Mouse (Mus musculus) midbrain, embryonic 14.5 days (tissue): ENCODE measurements around the gene Cyp4f39. TPM values are rescaled to one million over a fixed set of nuclear protein-coding genes. Genes with fewer than 3 reads are reported as not detected.
"Not testable (repeated sequence)": the region's sequence is repeated elsewhere in the genome, so short reads cannot be mapped to it uniquely, and the experiment has no call there.

Experiments
- ATAC-seq: fragments of 200-750 bp; cut with Nextera tagmentation; 2 replicates; pipeline ENCODE4 v1.8.0; 2017; ENCODE audit warnings: moderate number of reproducible peaks, moderate library complexity; ENCODE audit not compliant: low FRiP score, low TSS enrichment
- DNase-seq: peaks from one replicate; pipeline ENCODE4 v3.0.0-alpha.2; 2015
- H3K27ac ChIP-seq: fragments of 300-500 bp; sonication (generic); replicated peaks from 2 replicates; pipeline ENCODE4 v1.5.1; 2014; ENCODE audit warnings: mild to moderate bottlenecking, low read depth, low read length, moderate library complexity
- H3K27me3 ChIP-seq: fragments of 300-500 bp; sonication (generic); 2 replicates; pipeline ENCODE4 v1.6.1; 2014; ENCODE audit warnings: low read length, control low read depth, mixed read lengths; ENCODE audit not compliant: control insufficient read depth, insufficient read depth
- H3K36me3 ChIP-seq: fragments of 300-500 bp; sonication (generic); 2 replicates; pipeline ENCODE4 v1.6.1; 2014; ENCODE audit warnings: low read length, control low read depth; ENCODE audit not compliant: control insufficient read depth, insufficient read depth
- H3K4me1 ChIP-seq: fragments of 300-500 bp; sonication (generic); 2 replicates; pipeline ENCODE4 v1.6.1; 2014; ENCODE audit warnings: mild to moderate bottlenecking, antibody characterized with exemption, low read length, control low read depth; ENCODE audit not compliant: control insufficient read depth, insufficient read depth
- H3K4me2 ChIP-seq: fragments of 300-500 bp; sonication (generic); 2 replicates; pipeline ENCODE4 v1.6.1; 2014; ENCODE audit warnings: mild to moderate bottlenecking, low read length, moderate library complexity
- H3K4me3 ChIP-seq: fragments of 300-500 bp; sonication (generic); replicated peaks from 2 replicates; pipeline ENCODE4 v1.5.1; 2014; ENCODE audit warnings: low read depth, low read length
- H3K9ac ChIP-seq: fragments of 300-500 bp; sonication (generic); replicated peaks from 2 replicates; pipeline ENCODE4 v1.6.1; 2014; ENCODE audit warnings: mild to moderate bottlenecking, low read length, moderate library complexity
- H3K9me3 ChIP-seq: fragments of 300-500 bp; sonication (generic); 2 replicates; pipeline ENCODE4 v1.6.1; 2016; ENCODE audit warnings: low read length, control low read depth, mixed read lengths; ENCODE audit not compliant: control insufficient read depth
- WGBS: fragments of 180-500 bp; shearing (Covaris S2); extraction: QIAGEN DNeasy Blood & Tissue Kit; methylation state at CpG from one replicate; pipeline ENCODE4 v1.1.7; 2014; 5-methylcytosine and 5-hydroxymethylcytosine counted together
- polyA plus RNA-seq: library from polyadenylated mRNA; unstranded; fragments of >200 nt; fragmentation: Nextera tagmentation; extraction: Ambion mirVana; gene quantifications from 2 replicates; pipeline ENCODE4 v1.2.1, GENCODE M21; 2014

Cyp4f39 gene
- polyA plus RNA-seq, 1 experiment from 2014 or later, result 0.67 TPM

DNA sequence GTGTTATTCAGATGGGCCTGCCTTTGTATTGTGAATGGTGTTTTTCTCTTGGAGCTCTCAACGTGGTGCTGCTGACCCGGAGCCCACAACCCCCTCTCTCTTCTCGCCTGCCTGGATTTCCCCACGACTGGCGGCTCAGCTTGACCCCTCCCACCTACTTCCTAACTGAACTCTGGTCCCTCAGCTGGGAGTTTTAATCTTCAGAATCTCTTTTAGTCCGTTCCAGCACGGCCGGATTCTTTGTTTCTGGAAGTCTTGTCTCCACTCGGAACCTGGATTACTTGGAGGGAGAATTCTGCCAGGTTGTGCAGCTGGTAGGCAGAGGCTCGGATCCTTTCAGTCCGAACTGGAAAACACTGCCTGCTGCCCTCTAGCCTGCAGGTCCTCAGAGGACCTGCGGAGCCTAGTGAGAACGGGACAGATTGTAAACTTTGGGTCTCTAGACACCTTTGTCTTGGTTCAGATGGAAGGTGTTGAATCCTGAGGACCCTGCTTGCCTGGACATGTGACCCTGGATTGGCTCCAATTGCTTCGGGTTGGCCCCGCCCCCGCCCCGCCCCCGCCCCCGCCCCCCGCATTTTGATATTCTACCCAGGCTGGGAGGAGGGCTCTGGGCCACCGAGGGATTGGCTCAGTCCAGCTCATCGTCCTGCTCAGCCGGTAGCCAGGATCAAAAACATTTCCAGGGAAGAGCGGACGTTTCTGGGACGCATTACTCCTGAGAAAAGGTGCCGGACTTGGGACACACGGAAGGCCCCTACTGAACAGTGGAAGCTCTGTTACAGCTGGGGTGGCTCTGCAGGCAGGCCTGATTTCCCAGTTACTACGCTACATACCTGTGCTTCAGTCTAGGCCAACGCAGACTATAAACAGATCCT, 53.6 kb downstream of the Cyp4f39 start, which contains the start of gene Cyp4f17:
TSS of gene Cyp4f17 (plus strand) at position 200 of the 878 bp plus-strand sequence.
- Histone ChIP-seq H3K27ac (peak within 1 kb of the TSS; percentile 85), H3K36me3 (no peaks in the 10 kb centered on the region), H3K27me3 (no peaks in the 10 kb centered on the region), H3K4me2 (peak within 1 kb of the TSS; percentile 84), H3K9ac (peak within 1 kb of the TSS; percentile 64), H3K9me3 (no peaks in the 10 kb centered on the region), H3K4me3 (peak within 1 kb of the TSS; percentile 48), H3K4me1 (peaks cover 16% of the 10 kb centered on the region)
- DNase-seq (peak; percentile 80), ATAC-seq (peak; percentile 89)
- 1% methylated on average over 30 of the region's 30 CpGs for WGBS

GRCm38 (mm10) chr17:32506729-32507245, 54.3 kb downstream of the Cyp4f39 start:
- 38% methylated on average over 9 of the region's 9 CpGs for WGBS
- DNase-seq, result no peak
- peak overlapping the region; percentile 64 for H3K9ac ChIP-seq
- H3K9me3 ChIP-seq, result no peaks in the 10 kb centered on the region
- H3K27me3 ChIP-seq, result no peaks in the 10 kb centered on the region
- peak overlapping the region; percentile 85 for H3K27ac ChIP-seq
- H3K4me3 ChIP-seq, result peak overlapping the region; percentile 48
- peaks cover 16% of the 10 kb centered on the region for H3K4me1 ChIP-seq
- no peaks in the 10 kb centered on the region for H3K36me3 ChIP-seq
- peak overlapping the region; percentile 84 for H3K4me2 ChIP-seq
- peak; percentile 34; the same call in 1 of the 2 replicates for ATAC-seq

GRCm38 (mm10) chr17:32516126-32516525, 63.6 kb downstream of the Cyp4f39 start:
- DNase-seq (no peak), ATAC-seq (no peak)
- no peak overlapping the region for H3K4me3 ChIP-seq
- H3K36me3 ChIP-seq, result peaks cover 9% of the 10 kb centered on the region
- no peak overlapping the region for H3K4me2 ChIP-seq
- 80% methylated on average over 5 of the region's 5 CpGs for WGBS
- H3K4me1 ChIP-seq, result no peaks in the 10 kb centered on the region
- H3K27me3 ChIP-seq, result no peaks in the 10 kb centered on the region
- H3K9me3 ChIP-seq, result no peaks in the 10 kb centered on the region
- no peak overlapping the region for H3K9ac ChIP-seq
- H3K27ac ChIP-seq, result no peak overlapping the region

DNA sequence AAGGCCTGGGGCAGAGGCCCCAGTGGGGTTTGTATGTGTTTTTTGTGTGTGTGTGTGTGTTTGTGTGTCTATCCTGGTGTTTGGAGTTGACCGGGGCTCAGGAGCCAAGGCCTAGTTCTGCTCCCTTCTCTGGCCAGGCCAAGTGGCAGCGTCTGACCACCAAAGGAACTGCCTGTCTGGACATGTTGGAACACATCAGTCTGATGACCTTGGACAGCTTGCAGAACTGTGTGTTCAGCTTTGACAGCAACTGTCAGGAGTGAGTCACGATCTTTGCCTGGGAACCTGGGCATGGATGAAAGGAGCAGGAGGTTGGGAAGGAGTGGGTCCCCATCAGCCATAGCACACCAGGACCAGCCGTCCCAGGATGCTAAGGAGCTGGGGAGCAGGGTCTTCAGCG, 69.5 kb downstream of the Cyp4f39 start:
- Histone ChIP-seq H3K4me1 (no peaks in the 10 kb centered on the region), H3K27me3 (no peaks in the 10 kb centered on the region), H3K9me3 (no peaks in the 10 kb centered on the region), H3K4me3 (no peak overlapping the region), H3K36me3 (peaks cover 42% of the 10 kb centered on the region), H3K9ac (no peak overlapping the region), H3K27ac (no peak overlapping the region), H3K4me2 (no peak overlapping the region)
- no peak for DNase-seq
- ATAC-seq, result no peak
- 94% methylated on average over 5 of the region's 5 CpGs for WGBS

DNA sequence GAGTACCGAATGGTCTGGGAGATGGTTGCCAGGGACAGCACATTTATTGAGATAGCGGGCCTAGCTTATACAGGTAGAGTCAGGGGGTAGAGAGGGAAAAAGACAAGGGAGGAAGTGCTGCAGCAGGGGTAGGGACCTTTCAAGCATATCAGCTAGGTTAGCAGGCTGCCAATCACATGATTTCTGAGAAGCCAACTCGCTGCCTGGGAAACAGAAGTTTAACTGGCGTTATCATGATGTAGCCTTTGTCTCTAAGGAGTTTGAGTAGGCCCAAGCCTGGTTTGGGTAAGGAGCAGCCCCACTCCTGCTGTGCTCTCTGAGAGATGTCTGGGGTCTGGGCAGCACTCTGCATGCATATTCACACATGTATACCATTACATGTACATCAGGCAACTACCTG, 69.9 kb downstream of the Cyp4f39 start:
- no peaks in the 10 kb centered on the region for H3K27me3 ChIP-seq
- peaks cover 42% of the 10 kb centered on the region for H3K36me3 ChIP-seq
- DNase-seq (no peak), ATAC-seq (no peak)
- H3K4me1 ChIP-seq, result no peaks in the 10 kb centered on the region
- H3K27ac ChIP-seq, result no peak overlapping the region
- H3K4me2 ChIP-seq, result no peak overlapping the region
- H3K9ac ChIP-seq, result no peak overlapping the region
- H3K4me3 ChIP-seq, result no peak overlapping the region
- H3K9me3 ChIP-seq, result no peaks in the 10 kb centered on the region
- WGBS, result 91% methylated on average over 4 of the region's 4 CpGs

- Histone ChIP-seq H3K9ac (no peak overlapping the region), H3K27ac (no peak overlapping the region), H3K27me3 (no peaks in the 10 kb centered on the region), H3K9me3 (no peaks in the 10 kb centered on the region), H3K4me3 (no peak overlapping the region), H3K4me2 (no peak overlapping the region), H3K4me1 (no peaks in the 10 kb centered on the region), H3K36me3 (peaks cover 39% of the 10 kb centered on the region)
- ATAC-seq (no peak), DNase-seq (no peak)
- WGBS, result 94% methylated on average over 5 of the region's 5 CpGs
Observed at GRCm38 (mm10) chr17:32522816-32523215, 70.3 kb downstream of the Cyp4f39 start.

DNA sequence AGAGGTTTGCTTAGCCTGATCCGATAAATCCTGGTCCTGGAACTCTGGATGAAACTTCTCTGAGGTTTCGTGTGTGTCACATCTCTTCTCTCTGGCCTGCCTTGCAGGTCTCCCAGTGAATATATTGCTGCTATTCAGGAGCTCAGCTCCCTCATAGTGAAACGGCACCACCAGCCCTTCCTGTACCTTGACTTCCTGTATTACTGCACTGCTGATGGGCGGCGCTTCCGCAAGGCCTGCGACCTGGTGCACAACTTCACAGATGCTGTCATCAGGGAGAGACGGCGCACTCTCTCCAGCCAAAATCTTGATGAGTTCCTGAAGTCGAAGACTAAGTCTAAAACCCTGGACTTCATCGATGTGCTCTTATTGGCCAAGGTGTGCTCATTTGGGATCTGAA, 71.4 kb downstream of the Cyp4f39 start:
- 94% methylated on average over 11 of the region's 11 CpGs for WGBS
- H3K36me3 ChIP-seq, result peaks cover 37% of the 10 kb centered on the region
- H3K4me2 ChIP-seq, result no peak overlapping the region
- no peak overlapping the region for H3K27ac ChIP-seq
- no peaks in the 10 kb centered on the region for H3K9me3 ChIP-seq
- DNase-seq, result no peak
- H3K4me1 ChIP-seq, result 0 out of 2 replicates have a peak, but pooled peaks cover 4% of the 10 kb centered on the region
- ATAC-seq, result no peak
- H3K27me3 ChIP-seq, result no peaks in the 10 kb centered on the region
- H3K9ac ChIP-seq, result no peak overlapping the region
- H3K4me3 ChIP-seq, result no peak overlapping the region

DNA sequence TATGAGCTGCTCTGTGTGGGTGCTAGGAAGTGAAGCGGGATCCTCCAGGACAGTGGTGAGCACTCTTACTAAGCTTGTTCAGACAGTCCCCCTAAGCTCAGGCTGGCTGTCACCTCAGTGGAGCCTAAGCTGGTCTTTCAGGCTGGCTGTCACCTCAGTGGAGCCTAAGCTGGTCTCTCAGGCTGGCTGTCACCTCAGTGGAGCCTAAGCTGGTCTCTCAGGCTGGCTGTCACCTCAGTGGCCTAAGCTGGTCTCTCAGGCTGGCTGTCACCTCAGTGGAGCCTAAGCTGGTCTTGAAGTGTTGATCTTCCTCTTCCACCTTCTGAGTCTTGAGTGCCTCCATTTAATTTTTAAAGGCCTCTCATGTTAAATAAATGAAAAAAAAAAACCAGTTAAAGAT, 73.8 kb downstream of the Cyp4f39 start:
- not testable (repeated sequence) for DNase-seq, H3K9me3 ChIP-seq, H3K4me3 ChIP-seq, H3K4me1 ChIP-seq, H3K9ac ChIP-seq, H3K27me3 ChIP-seq, H3K4me2 ChIP-seq, H3K27ac ChIP-seq, ATAC-seq
- 92% methylated on average over 1 of the region's 1 CpGs for WGBS
- H3K36me3 ChIP-seq, result peaks cover 33% of the 10 kb centered on the region

DNA sequence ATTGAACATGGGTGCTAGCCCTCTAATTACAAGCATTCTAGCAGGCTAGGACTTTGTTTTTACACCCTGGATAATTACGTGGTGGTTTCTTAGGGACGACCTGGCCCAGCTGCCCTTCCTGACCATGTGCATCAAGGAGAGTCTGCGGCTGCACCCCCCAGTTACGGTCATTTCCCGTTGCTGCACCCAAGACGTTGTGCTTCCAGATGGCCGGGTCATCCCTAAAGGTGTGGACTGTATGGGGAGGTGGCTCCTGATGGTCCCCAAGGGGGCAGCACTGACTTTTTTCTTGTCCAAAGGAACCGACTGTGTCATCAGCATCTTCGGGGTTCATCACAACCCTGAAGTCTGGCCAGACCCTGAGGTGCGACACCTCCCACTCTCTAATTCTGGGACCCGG, 75.2 kb downstream of the Cyp4f39 start:
- peaks cover 24% of the 10 kb centered on the region for H3K36me3 ChIP-seq
- 91% methylated on average over 11 of the region's 11 CpGs for WGBS
- no peak for ATAC-seq

More for the DNA sequence above, 75.2 kb downstream of the Cyp4f39 start:
- Histone ChIP-seq H3K27ac (no peak overlapping the region), H3K9me3 (no peaks in the 10 kb centered on the region), H3K27me3 (no peaks in the 10 kb centered on the region), H3K9ac (no peak overlapping the region), H3K4me2 (no peak overlapping the region), H3K4me1 (0 out of 2 replicates have a peak, but pooled peaks cover 4% of the 10 kb centered on the region), H3K4me3 (no peak overlapping the region)
- DNase-seq, result no peak
